Mouse (Mus musculus) embryonic facial prominence, embryonic 15.5 days (tissue): ENCODE measurements around the gene Gm2a. TPM values are rescaled to one million over a fixed set of nuclear protein-coding genes. Genes with fewer than 3 reads are reported as not detected.
"Not testable (repeated sequence)": the region's sequence is repeated elsewhere in the genome, so short reads cannot be mapped to it uniquely, and the experiment has no call there.

Source experiments
- ATAC-seq: fragments of 200-750 bp; cut with Nextera tagmentation; 2 replicates; pipeline ENCODE4 v1.8.0; 2017; ENCODE audit warnings: low read depth, moderate TSS enrichment; ENCODE audit not compliant: insufficient number of reproducible peaks, low FRiP score, low TSS enrichment
- H3K27ac ChIP-seq: fragments of 300-500 bp; sonication (generic); replicated peaks from 2 replicates; pipeline ENCODE4 v1.5.1; 2015; ENCODE audit warnings: mild to moderate bottlenecking, inconsistent platforms
- H3K27me3 ChIP-seq: fragments of 300-500 bp; sonication (generic); 2 replicates; pipeline ENCODE4 v1.6.1; 2015; ENCODE audit warnings: inconsistent platforms
- H3K36me3 ChIP-seq: fragments of 300-500 bp; sonication (generic); 2 replicates; pipeline ENCODE4 v1.6.1; 2015; ENCODE audit warnings: mild to moderate bottlenecking, inconsistent platforms
- H3K4me1 ChIP-seq: fragments of 300-500 bp; sonication (generic); 2 replicates; pipeline ENCODE4 v1.6.1; 2015; ENCODE audit warnings: inconsistent platforms
- H3K4me2 ChIP-seq: fragments of 300-500 bp; sonication (generic); replicated peaks from 2 replicates; pipeline ENCODE4 v1.6.1; 2015; ENCODE audit warnings: mild to moderate bottlenecking, inconsistent platforms
- H3K4me3 ChIP-seq: fragments of 300-500 bp; sonication (generic); replicated peaks from 2 replicates; pipeline ENCODE4 v1.5.1; 2015; ENCODE audit warnings: mild to moderate bottlenecking, inconsistent platforms
- H3K9ac ChIP-seq: fragments of 300-500 bp; sonication (generic); 2 replicates; pipeline ENCODE4 v1.6.1; 2015; ENCODE audit warnings: inconsistent platforms
- H3K9me3 ChIP-seq: fragments of 300-500 bp; sonication (generic); replicated peaks from 2 replicates; pipeline ENCODE4 v1.6.1; 2016; ENCODE audit warnings: inconsistent platforms
- WGBS: fragments of 180-500 bp; shearing (Covaris S2); methylation state at CpG from one replicate; pipeline ENCODE4 v1.1.7; 2015; 5-methylcytosine and 5-hydroxymethylcytosine counted together
- polyA plus RNA-seq: library from polyadenylated mRNA; unstranded; fragments of >200 nt; fragmentation: Nextera tagmentation; extraction: Ambion mirVana; gene quantifications from 2 replicates; pipeline ENCODE4 v1.2.1, GENCODE M21; 2015

Gene Gm2a
- polyA plus RNA-seq, 1 experiment from 2014 or later = 31.8 TPM

- WGBS = 86% methylated on average over 5 of the region's 5 CpGs
- no peaks in the 10 kb centered on the region; the same call in 1 of the 2 replicates for H3K27me3 ChIP-seq
- H3K36me3 ChIP-seq = no peaks in the 10 kb centered on the region
- no peak overlapping the region for H3K4me2 ChIP-seq
- no peak overlapping the region for H3K4me3 ChIP-seq
- no peak for ATAC-seq
- H3K9ac ChIP-seq = no peak overlapping the region
- H3K4me1 ChIP-seq = peaks cover 16% of the 10 kb centered on the region; the same call in 1 of the 2 replicates
- no peak overlapping the region for H3K27ac ChIP-seq
- H3K9me3 ChIP-seq = no peaks in the 10 kb centered on the region
Observed at GRCm38 (mm10) chr11:55076234-55076633, 21.7 kb upstream of the Gm2a start.

GRCm38 (mm10) chr11:55077331-55078231 lies 20.3 kb upstream of the Gm2a start, which contains the start of gene Ccdc69:
Gene Ccdc69 (minus strand): TSS chr11:55078131.
- H3K27ac ChIP-seq = no peak within 1 kb of the TSS
- no peaks in the 10 kb centered on the region for H3K36me3 ChIP-seq
- H3K4me2 ChIP-seq = peak within 1 kb of the TSS; percentile 79
- peak within 1 kb of the TSS; percentile 21 for H3K9ac ChIP-seq
- no peaks in the 10 kb centered on the region for H3K9me3 ChIP-seq
- peak within 1 kb of the TSS; percentile 50 for H3K4me3 ChIP-seq
- no peaks in the 10 kb centered on the region; the same call in 1 of the 2 replicates for H3K27me3 ChIP-seq
- H3K4me1 ChIP-seq = peaks cover 16% of the 10 kb centered on the region; the same call in 1 of the 2 replicates
- peak; percentile 48; the same call in 1 of the 2 replicates for ATAC-seq
- under 1% methylated on average over 50 of the region's 50 CpGs for WGBS

- Histone ChIP-seq H3K27me3 (no peaks in the 10 kb centered on the region; the same call in 1 of the 2 replicates), H3K4me2 (no peak overlapping the region), H3K4me1 (peaks cover 13% of the 10 kb centered on the region; the same call in 1 of the 2 replicates), H3K9ac (peak overlapping the region; percentile 21; the same call in 1 of the 2 replicates), H3K9me3 (no peaks in the 10 kb centered on the region), H3K36me3 (no peaks in the 10 kb centered on the region), H3K4me3 (no peak overlapping the region), H3K27ac (no peak overlapping the region)
- no peak for ATAC-seq
- 44% methylated on average over 3 of the region's 3 CpGs for WGBS
Observed at GRCm38 (mm10) chr11:55078502-55078901, 19.4 kb upstream of the Gm2a start.

GRCm38 (mm10) chr11:55079180-55079579 lies 18.7 kb upstream of the Gm2a start:
- ATAC-seq = no peak
- Histone ChIP-seq H3K4me3 (no peak overlapping the region), H3K9ac (no peak overlapping the region), H3K4me2 (no peak overlapping the region), H3K27me3 (no peaks in the 10 kb centered on the region; the same call in 1 of the 2 replicates), H3K36me3 (no peaks in the 10 kb centered on the region), H3K27ac (no peak overlapping the region), H3K9me3 (no peaks in the 10 kb centered on the region), H3K4me1 (peaks cover 13% of the 10 kb centered on the region; the same call in 1 of the 2 replicates)
- WGBS = 89% methylated on average over 4 of the region's 4 CpGs

- ATAC-seq = no peak
- Histone ChIP-seq H3K27me3 (no peaks in the 10 kb centered on the region; the same call in 1 of the 2 replicates), H3K9me3 (no peaks in the 10 kb centered on the region), H3K36me3 (no peaks in the 10 kb centered on the region), H3K4me3 (no peak overlapping the region), H3K9ac (no peak overlapping the region), H3K4me1 (peaks cover 13% of the 10 kb centered on the region; the same call in 1 of the 2 replicates), H3K4me2 (no peak overlapping the region), H3K27ac (no peak overlapping the region)
- WGBS = 88% methylated on average over 9 of the region's 9 CpGs
Observed at GRCm38 (mm10) chr11:55081206-55081605, 16.7 kb upstream of the Gm2a start.

- Histone ChIP-seq H3K27ac (no peak overlapping the region), H3K4me3 (no peak overlapping the region), H3K36me3 (no peaks in the 10 kb centered on the region), H3K27me3 (no peaks in the 10 kb centered on the region), H3K4me1 (peaks cover 3% of the 10 kb centered on the region), H3K4me2 (no peak overlapping the region), H3K9me3 (no peaks in the 10 kb centered on the region), H3K9ac (no peak overlapping the region)
- no peak for ATAC-seq
- WGBS = 77% methylated on average over 4 of the region's 4 CpGs
Observed at GRCm38 (mm10) chr11:55084629-55085028, 13.3 kb upstream of the Gm2a start.

GRCm38 (mm10) chr11:55085396-55085795 lies 12.5 kb upstream of the Gm2a start:
- no peak for ATAC-seq
- H3K27ac ChIP-seq = no peak overlapping the region
- H3K4me3 ChIP-seq = no peak overlapping the region

GRCm38 (mm10) chr11:55087006-55087405 lies 10.9 kb upstream of the Gm2a start:
- H3K4me1 ChIP-seq = peaks cover 3% of the 10 kb centered on the region
- H3K9ac ChIP-seq = no peak overlapping the region
- no peak overlapping the region for H3K4me3 ChIP-seq
- no peak overlapping the region for H3K27ac ChIP-seq
- no peak for ATAC-seq
- H3K27me3 ChIP-seq = no peaks in the 10 kb centered on the region
- H3K36me3 ChIP-seq = no peaks in the 10 kb centered on the region
- WGBS = 7% methylated on average over 10 of the region's 10 CpGs
- no peak overlapping the region; the same call in 1 of the 2 replicates for H3K4me2 ChIP-seq
- no peaks in the 10 kb centered on the region for H3K9me3 ChIP-seq

More at GRCm38 (mm10) chr11:55085396-55085795, 12.5 kb upstream of the Gm2a start:
- H3K4me1 ChIP-seq = peaks cover 3% of the 10 kb centered on the region
- 52% methylated on average over 5 of the region's 5 CpGs for WGBS
- no peak overlapping the region for H3K4me2 ChIP-seq
- no peaks in the 10 kb centered on the region for H3K27me3 ChIP-seq
- H3K36me3 ChIP-seq = no peaks in the 10 kb centered on the region
- no peak overlapping the region for H3K9ac ChIP-seq
- H3K9me3 ChIP-seq = no peaks in the 10 kb centered on the region

- Histone ChIP-seq H3K36me3 (no peaks in the 10 kb centered on the region), H3K4me2 (no peak overlapping the region), H3K27me3 (no peaks in the 10 kb centered on the region), H3K9ac (no peak overlapping the region), H3K4me3 (no peak overlapping the region), H3K9me3 (no peaks in the 10 kb centered on the region), H3K4me1 (peaks cover 3% of the 10 kb centered on the region), H3K27ac (no peak overlapping the region)
- 60% methylated on average over 2 of the region's 2 CpGs for WGBS
- no peak for ATAC-seq
Observed at GRCm38 (mm10) chr11:55089892-55090291, 8.0 kb upstream of the Gm2a start.

- no peaks in the 10 kb centered on the region for H3K36me3 ChIP-seq
- no peaks in the 10 kb centered on the region for H3K27me3 ChIP-seq
- peaks cover 9% of the 10 kb centered on the region for H3K4me1 ChIP-seq
- H3K9me3 ChIP-seq = no peaks in the 10 kb centered on the region
- no peak overlapping the region for H3K9ac ChIP-seq
- no peak overlapping the region for H3K4me3 ChIP-seq
- ATAC-seq = no peak
- 83% methylated on average over 7 of the region's 7 CpGs for WGBS
- H3K27ac ChIP-seq = no peak overlapping the region
- no peak overlapping the region for H3K4me2 ChIP-seq
Observed at GRCm38 (mm10) chr11:55093096-55093495, 4.8 kb upstream of the Gm2a start.

- Histone ChIP-seq H3K4me1 (peaks cover 14% of the 10 kb centered on the region), H3K27ac (0 out of 2 replicates have a peak overlapping the region, but pooled peaks have one; percentile 84)
- WGBS = 80% methylated on average over 4 of the region's 4 CpGs
- H3K9me3 ChIP-seq, H3K27me3 ChIP-seq, H3K4me2 ChIP-seq, H3K36me3 ChIP-seq, H3K9ac ChIP-seq, H3K4me3 ChIP-seq, ATAC-seq: not testable (repeated sequence)
Observed at GRCm38 (mm10) chr11:55096296-55096695, 1.6 kb upstream of the Gm2a start.
